Mouse (Mus musculus) megakaryocyte-erythroid progenitor cell, adult 5-6 weeks (primary cell): ENCODE results near the gene Gm10271. TPM values are rescaled to one million over a fixed set of nuclear protein-coding genes. Genes with fewer than 3 reads are reported as not detected.

Experiments
- ATAC-seq: replicated peaks from 2 replicates; pipeline ENCODE4 v1.8.0; 2016; ENCODE audit warnings: mild to moderate bottlenecking, inconsistent platforms; ENCODE audit not compliant: severe bottlenecking, poor library complexity, low FRiP score, low TSS enrichment
- total RNA-seq, 2 experiments: library from RNA; stranded (forward) in 1 of 2; stranded (reverse) in 1 of 2; fragments of 200-1000, 215-1000 nt in 1 of 2; fragments of >200 nt in 1 of 2; fragmentation: Nextera tagmentation in 1 of 2; gene quantifications; 2 replicates each; pipeline ENCODE4 v1.2.3; 2014 to 2017

The Gm10271 gene
- total RNA-seq (2014; fragmentation: Nextera tagmentation) (not detected in 2 replicates), total RNA-seq (2017) (not detected in 2 replicates)

- ATAC-seq = no peak
Measured at GRCm38 (mm10) chr10:116972509-116972908, at the start of gene Gm10271. Gene Gm10271, minus strand, starts transcription at chr10:116972609.

DNA sequence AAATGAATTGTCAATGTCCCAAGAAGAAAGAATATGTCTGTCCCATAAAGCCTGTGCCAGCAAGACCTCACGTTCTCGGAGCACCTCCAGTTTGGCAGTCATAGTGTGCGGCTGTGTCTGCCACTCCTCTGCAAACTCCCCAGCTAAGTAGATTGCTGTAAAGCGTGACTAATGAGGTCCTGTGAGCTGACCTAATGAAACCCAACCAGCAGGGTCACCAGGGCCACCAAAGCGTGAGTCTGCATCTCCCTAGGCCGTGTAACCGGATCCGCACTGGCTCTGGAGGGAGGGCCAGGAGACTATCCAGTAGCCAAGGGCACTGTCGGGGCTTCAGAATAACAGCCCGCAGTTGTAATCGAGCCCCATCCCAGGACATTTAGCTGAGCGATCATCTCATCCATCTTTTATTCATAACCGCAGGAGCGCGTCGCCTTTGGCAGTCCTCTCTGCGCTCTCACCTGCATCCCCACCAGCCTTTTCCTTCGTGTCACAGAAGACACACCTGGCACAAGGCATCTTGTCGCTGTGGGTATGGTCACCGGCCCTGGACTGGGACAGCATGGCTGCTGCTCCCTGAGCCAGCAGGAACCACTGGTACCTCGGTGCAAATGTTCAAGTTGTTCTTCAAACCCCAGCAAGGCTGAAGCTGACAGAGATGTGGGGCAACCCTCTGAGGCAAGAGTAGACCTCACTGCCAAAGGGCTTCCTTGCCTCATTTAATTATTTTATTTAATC lies 48.8 kb upstream of the Gm10271 start:
- no peak for ATAC-seq

GRCm38 (mm10) chr10:117018281-117018840 lies 46.0 kb upstream of the Gm10271 start:
- no peak for ATAC-seq

GRCm38 (mm10) chr10:117014565-117014964 lies 42.2 kb upstream of the Gm10271 start:
- ATAC-seq = no peak

GRCm38 (mm10) chr10:117013689-117014390 lies 41.4 kb upstream of the Gm10271 start:
- ATAC-seq = no peak; the same call in 1 of the 2 replicates

- ATAC-seq = no peak
Measured at GRCm38 (mm10) chr10:117011047-117011446, 38.6 kb upstream of the Gm10271 start.

GRCm38 (mm10) chr10:117009691-117010090 lies 37.3 kb upstream of the Gm10271 start:
- no peak for ATAC-seq

DNA sequence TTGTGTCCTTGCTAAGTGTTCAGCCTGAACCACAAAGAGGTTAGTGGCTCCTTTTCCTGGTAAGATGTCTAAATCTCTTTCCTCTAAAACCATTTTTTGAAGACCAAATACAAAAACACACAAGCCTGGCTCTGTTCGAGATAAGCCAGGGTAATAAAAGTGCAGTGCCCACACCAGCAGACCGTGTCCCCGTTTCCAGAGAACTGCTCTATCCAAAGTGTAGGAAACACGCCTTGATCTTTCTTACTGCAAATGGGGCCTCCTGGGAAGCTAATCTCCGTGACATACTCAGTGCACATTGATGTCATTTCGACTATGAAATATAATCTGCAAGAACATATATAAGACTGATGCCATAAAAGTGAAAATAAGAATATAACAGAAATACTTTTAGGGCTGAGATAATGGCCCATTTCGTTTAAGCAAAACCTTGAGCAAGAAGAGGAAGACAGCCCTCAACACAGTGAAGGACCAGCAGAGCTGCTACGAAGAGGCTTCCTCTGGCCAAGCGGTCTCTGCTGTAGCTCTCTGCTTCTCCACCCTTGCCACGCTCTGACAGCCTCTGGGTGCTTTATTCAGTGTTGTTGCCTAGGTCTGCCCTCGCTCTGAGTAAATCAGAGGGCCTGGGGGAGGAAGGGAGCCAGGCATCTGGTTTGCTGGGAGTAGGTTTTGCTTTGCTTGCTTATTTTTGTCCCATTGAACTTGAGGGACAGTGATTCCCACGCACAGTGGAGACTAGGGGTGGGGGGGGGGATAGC lies 33.5 kb upstream of the Gm10271 start:
- 0 out of 2 replicates have a peak, but pooled peaks have one; percentile 27 for ATAC-seq

- ATAC-seq = no peak
Measured at GRCm38 (mm10) chr10:117004695-117005094, 32.3 kb upstream of the Gm10271 start.

- ATAC-seq = no peak
Measured at GRCm38 (mm10) chr10:117000975-117001374, 28.6 kb upstream of the Gm10271 start.

DNA sequence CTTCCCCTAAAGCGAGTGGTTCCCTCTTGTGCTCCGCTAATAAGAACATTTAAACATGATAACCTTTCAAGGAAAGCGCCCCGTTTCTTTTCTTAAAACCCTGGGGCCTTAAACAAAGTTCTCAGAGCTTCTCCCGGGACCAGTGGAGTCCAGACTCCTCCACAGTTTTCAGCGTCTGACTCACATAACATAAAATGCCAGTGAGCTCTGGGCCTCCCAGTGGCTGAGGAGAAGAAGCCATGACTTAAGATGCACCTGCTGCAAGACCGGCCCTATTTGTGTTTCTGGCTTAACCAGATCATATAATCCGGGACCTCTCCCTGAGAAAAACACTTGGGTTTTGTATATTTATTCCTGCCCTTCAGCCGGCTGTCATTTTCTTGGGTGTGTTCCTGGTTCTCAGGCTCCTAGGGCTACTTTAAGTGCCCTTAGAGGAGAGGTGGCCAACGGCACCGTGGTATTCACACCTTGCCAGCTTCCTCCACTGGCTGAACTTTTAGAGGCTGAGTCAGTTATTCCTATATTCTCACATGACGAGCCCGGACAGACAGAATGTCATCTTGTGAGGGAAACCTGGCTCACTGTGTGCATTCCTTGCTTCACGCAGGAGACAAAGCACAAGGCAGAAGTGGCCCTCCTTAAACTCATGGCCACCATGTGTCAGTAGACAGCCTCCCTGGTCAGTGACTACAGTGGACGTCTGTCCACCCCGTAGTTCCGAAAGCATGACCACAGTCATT lies 26.5 kb upstream of the Gm10271 start:
- ATAC-seq = no peak

DNA sequence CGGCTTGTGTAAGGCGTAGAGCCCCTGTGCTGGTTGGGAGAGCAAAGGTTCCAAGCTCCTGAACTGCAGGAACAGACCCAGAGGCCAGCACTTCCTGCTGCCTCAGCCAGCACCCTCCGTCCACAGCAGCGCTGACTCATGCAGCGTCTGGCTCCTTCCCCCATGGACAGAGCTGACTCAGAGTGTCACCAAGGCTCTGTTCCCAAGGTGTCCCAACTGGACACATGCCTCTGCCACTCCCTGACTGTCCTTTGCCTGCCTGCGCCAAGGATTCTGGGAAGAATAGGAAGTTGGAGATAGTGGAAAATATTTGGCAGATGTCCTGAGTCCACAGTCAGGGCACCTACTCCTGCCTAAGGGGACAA lies 23.8 kb upstream of the Gm10271 start:
- ATAC-seq = peak; percentile 37

DNA sequence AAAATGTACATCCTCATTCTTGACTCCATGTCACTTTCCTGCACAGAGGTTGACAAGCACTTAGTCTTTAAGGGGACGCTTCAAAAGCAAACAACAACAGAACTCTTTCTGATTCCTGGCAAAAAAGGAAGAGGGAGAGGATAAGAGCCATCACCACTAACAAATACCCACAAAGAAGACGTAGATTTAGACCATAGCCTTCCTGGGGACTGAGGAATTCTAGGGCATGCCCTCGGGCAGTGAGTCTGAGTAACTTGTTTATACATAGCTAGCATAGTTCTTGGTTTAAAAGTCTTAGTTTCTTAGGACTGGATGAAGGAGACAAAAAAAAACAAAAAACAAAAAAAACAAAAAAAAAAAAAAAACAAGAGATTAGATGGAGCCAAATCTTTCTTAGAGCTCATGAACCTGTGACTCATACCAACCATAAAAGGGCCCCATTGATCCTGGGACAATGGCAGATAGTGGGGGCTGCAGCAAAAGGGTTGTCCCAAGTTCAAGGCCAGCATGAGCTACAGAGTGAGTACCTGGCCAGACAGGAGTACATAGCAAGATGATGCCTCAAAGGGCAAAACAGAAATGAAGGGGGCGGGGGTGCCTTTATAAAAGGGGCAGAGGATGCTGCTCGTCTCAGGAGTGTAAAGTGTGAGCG lies 23.3 kb upstream of the Gm10271 start:
- ATAC-seq = no peak

GRCm38 (mm10) chr10:116995162-116995561 lies 22.8 kb upstream of the Gm10271 start:
- no peak for ATAC-seq

GRCm38 (mm10) chr10:116993971-116994370 lies 21.6 kb upstream of the Gm10271 start:
- ATAC-seq = no peak

DNA sequence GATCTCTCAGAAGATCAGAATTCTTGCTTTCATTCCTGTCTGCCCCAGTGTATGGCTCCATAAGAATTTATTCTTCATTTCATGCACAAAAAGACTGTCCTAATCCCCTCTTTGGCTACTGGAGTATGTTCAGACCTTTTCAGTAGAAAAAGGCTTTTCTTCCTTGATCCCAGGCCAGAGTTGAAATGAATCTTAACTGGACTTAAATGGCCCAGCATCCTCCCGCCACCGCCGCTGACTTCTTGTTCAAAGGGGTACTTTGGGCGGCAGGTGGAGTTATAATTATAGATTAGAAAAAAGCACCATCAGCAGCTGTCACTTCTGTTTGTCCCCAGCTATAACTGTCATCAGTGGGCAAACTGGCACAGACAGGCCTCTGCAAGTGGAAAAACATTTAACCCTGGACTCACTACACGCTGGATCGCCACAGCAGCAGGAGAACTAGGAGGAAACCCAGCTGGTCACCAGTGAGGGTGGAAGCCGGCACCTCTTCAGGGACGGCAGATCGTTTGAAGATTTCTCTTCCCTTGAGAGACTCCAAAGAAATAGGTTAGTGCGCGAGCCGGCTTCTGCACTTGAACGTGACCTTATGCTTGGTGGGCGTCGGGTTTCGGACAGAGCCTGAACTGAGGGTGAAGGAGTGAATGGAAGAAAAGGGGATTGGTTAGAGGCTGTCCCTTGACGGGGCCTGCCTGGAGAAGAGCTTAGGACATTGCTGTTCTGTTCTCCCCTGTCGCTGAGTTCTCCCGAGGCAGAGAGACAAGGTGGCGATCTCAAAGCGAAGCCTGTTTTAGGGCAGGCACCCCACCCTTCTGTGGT lies 14.1 kb upstream of the Gm10271 start, which contains the start of gene Best3:
Best3 (plus strand) TSS at position 51 of the 819 bp plus-strand sequence.
- ATAC-seq = no peak

DNA sequence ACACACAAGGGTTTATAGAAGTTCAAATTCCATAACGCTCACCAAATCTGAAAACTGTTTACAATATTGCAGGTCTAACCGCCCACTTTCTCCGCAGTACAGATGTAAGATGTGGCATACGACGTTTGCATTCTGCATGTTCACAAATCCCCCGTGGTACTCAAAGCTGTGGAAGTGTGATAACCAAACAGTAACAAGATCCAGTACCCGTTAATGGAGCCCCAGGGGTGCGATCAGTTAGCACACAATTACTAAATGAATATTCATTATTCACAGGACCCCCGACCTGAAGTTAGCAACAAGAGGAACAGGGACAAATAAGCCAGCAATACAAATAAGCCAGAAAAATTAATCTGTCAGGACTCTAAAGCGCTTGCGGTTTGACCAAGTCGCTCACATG lies 12.4 kb upstream of the Gm10271 start:
- no peak for ATAC-seq

GRCm38 (mm10) chr10:116982526-116982925 lies 10.1 kb upstream of the Gm10271 start:
- no peak for ATAC-seq
